In the genomic region with DNA sequence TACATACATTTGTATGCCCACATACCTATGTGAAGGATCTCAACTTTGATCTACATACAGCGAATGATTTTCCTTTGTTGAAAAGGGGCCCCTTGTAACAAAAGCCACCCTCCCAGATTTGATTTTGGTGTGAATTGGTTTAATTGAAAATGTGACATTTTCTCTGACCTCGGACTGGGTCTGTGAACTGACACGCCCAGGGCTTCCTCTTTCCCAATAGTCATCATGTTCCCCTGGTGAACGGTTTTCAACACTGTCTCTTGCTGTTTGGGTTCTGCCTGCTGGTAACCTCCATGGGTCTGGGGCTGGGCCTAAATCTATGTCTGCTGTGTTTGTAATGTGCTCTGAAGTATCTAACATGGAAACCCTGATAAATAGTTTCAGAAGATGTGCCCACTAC, we compare ENCODE assay signal across 30 mouse cellular contexts. TPM values are rescaled to one million over a fixed set of nuclear protein-coding genes. Genes with fewer than 3 reads are reported as not detected.
DNase-seq lines count a peak whose midpoint lies in the region; ATAC-seq and TF ChIP-seq lines count a peak whose summit lies in the region.
"Had no signal": no experiment of that assay in that cellular context is flagged by ENCODE, and none has a peak within 500 bp of the region (broad histone marks: within the 10 kb centered on the region; RNA-seq: fewer than 3 reads in every experiment).

No protein-coding gene starts in this region.

- H3K4me1 ChIP-seq in liver, embryonic 16.5 days (ENCODE audit: control insufficient read depth, low read depth, low read length) = peaks cover 13% of the 10 kb centered on the region
- H3K4me1 ChIP-seq in CH12.LX (ENCODE audit: control insufficient read depth in 1 of 2, insufficient read depth in 2 of 2) = peaks cover 20 to 56% of the 10 kb centered on the region in 2 experiments
- H3K4me1 ChIP-seq: embryonic facial prominence, embryonic 12.5 days; heart, embryonic 12.5 days; hindbrain, embryonic 10.5 days; intestine, embryonic 15.5 days; limb, embryonic 10.5 days; limb, embryonic 15.5 days; stomach, embryonic 15.5 days had no signal

- H3K27ac ChIP-seq in liver, embryonic 16.5 days (ENCODE audit: low read length) = peak overlapping the region; percentile 33; the same call in 1 of the 2 replicates
- H3K27ac ChIP-seq in CH12.LX (ENCODE audit: insufficient read depth, low read depth) = no peak overlapping the region
- H3K27ac ChIP-seq: embryonic facial prominence, embryonic 12.5 days; heart, adult 2 months; hindbrain, embryonic 10.5 days; intestine, embryonic 15.5 days; kidney, postnatal 0 days; limb, embryonic 10.5 days; limb, embryonic 15.5 days; stomach, embryonic 15.5 days had no signal

- no peak overlapping the region for H3K9ac ChIP-seq in liver, embryonic 16.5 days (ENCODE audit: low read depth, low read length)
- no peak overlapping the region for H3K9ac ChIP-seq in CH12.LX (ENCODE audit: insufficient read depth, low read depth)
- H3K9ac ChIP-seq: embryonic facial prominence, embryonic 12.5 days; heart, embryonic 12.5 days; intestine, embryonic 15.5 days; limb, embryonic 15.5 days; stomach, embryonic 15.5 days had no signal

- H3K4me3 ChIP-seq in liver, embryonic 16.5 days (ENCODE audit: low read depth, low read length) = no peak overlapping the region
- H3K4me3 ChIP-seq in CH12.LX (replicated peaks in 1 of 3; ENCODE audit: low read depth in 2 of 3, low read length in 2 of 3, poor library complexity in 1 of 3) = no peak overlapping the region
- H3K4me3 ChIP-seq: embryonic facial prominence, embryonic 12.5 days; heart, adult 2 months; heart, embryonic 12.5 days; hindbrain, embryonic 10.5 days; intestine, embryonic 15.5 days; limb, embryonic 10.5 days; limb, embryonic 15.5 days; stomach, embryonic 15.5 days had no signal

- no peak for TF ChIP-seq RAD21 in CH12.LX (IDR thresholded peaks at IDR 0.05; ENCODE audit: low read depth, low read length)

- in situ Hi-C loops in CH12.LX (cut with MboI; ENCODE audit: low pct_ligation_motif_present, low pct_unique_long_range_greater_than_20kb, low sequenced_read_pairs) = no loop called here

- 42% methylated on average over 4 of the region's 4 CpGs for whole genome bisulfite sequencing in liver, embryonic 16.5 days (ENCODE audit: insufficient replicate concordance)

- DNase-seq in liver (no peak), CH12.LX (ENCODE audit: extremely low read depth) (no peak)
- DNase-seq in frontal cortex, postnatal 36 days (ENCODE audit: low spot score in 2 of 2) = no peak
- DNase-seq in cerebellum, adult 18-20 months = no peak
- DNase-seq: adrenal gland, postnatal 25 days; cerebellum, adult 9-10 months; cerebellum, postnatal 36 days; embryo, embryonic 11 days; gastrocnemius, postnatal 25 days; heart, adult 2 months; kidney, adult 2 months; layer of hippocampus, postnatal 36 days; lung, adult 2 months; lung, postnatal 14 days; midbrain, embryonic 14.5 days; right cerebral cortex, postnatal 14 days had no signal

- TF ChIP-seq POLR2A in CH12.LX (IDR thresholded peaks at IDR 0.05; ENCODE audit: low read depth, low read length) = no peak

- no peaks in the 10 kb centered on the region for H3K27me3 ChIP-seq in liver, embryonic 16.5 days (ENCODE audit: control insufficient read depth, insufficient read depth, low read depth, low read length)
- no peaks in the 10 kb centered on the region for H3K27me3 ChIP-seq in CH12.LX (replicated peaks)
- H3K27me3 ChIP-seq: heart, embryonic 12.5 days; intestine, embryonic 15.5 days; limb, embryonic 15.5 days; stomach, embryonic 15.5 days had no signal

- no peaks in the 10 kb centered on the region for H3K36me3 ChIP-seq in liver, embryonic 16.5 days (ENCODE audit: control insufficient read depth, insufficient read depth)
- peaks cover 26 to 60% of the 10 kb centered on the region in 2 experiments for H3K36me3 ChIP-seq in CH12.LX (replicated peaks in 1 of 2; ENCODE audit: control insufficient read depth in 1 of 2, insufficient read depth in 1 of 2, low read length in 1 of 2)
- H3K36me3 ChIP-seq: embryonic facial prominence, embryonic 12.5 days; heart, embryonic 12.5 days; hindbrain, embryonic 10.5 days; limb, embryonic 10.5 days; limb, embryonic 15.5 days; stomach, embryonic 15.5 days had no signal

- no peak overlapping the region for H3K4me2 ChIP-seq in liver, embryonic 16.5 days (ENCODE audit: low read depth, low read length)
- peak overlapping the region; percentile 41; the same call in 1 of the 2 replicates for H3K4me2 ChIP-seq in CH12.LX (ENCODE audit: insufficient read depth, low read depth, poor library complexity, severe bottlenecking)
- H3K4me2 ChIP-seq: embryonic facial prominence, embryonic 12.5 days; heart, embryonic 12.5 days; intestine, embryonic 15.5 days; limb, embryonic 15.5 days; stomach, embryonic 15.5 days had no signal

- no peaks in the 10 kb centered on the region for H3K9me3 ChIP-seq in liver, embryonic 16.5 days (replicated peaks; ENCODE audit: control insufficient read depth, low read length)
- H3K9me3 ChIP-seq in CH12.LX (replicated peaks; ENCODE audit: low read length) = peaks cover 12% of the 10 kb centered on the region
- H3K9me3 ChIP-seq: embryonic facial prominence, embryonic 12.5 days; heart, embryonic 12.5 days; hindbrain, embryonic 10.5 days; intestine, embryonic 15.5 days; limb, embryonic 10.5 days; limb, embryonic 15.5 days; stomach, embryonic 15.5 days had no signal

- dilution Hi-C loops in CH12.LX (cut with MboI; ENCODE audit: extremely low pct_ligation_motif_present, extremely low pct_unique_long_range_greater_than_20kb, low sequenced_read_pairs) = no loop called here

- peaks cover 69% of the 10 kb centered on the region for H3K79me2 ChIP-seq in CH12.LX (replicated peaks; ENCODE audit: control insufficient read depth, extremely low read depth, insufficient read depth, poor library complexity, severe bottlenecking)

- ATAC-seq in liver, embryonic 16.5 days (ENCODE audit: low read depth) = no peak
- ATAC-seq in hematopoietic stem cell, adult 5-6 weeks (replicated peaks in 1 of 2; ENCODE audit: insufficient read depth in 1 of 2, low FRiP score in 2 of 2, low TSS enrichment in 1 of 2, low read depth in 1 of 2, poor library complexity in 2 of 2, severe bottlenecking in 2 of 2) = peak; percentile 49 to 56; a peak in 1 of 4 replicates
- peak; percentile 77 for ATAC-seq in monocyte, adult 5-6 weeks (replicated peaks; ENCODE audit: insufficient number of reproducible peaks, low FRiP score, low TSS enrichment, poor library complexity, severe bottlenecking)
- ATAC-seq: CD4-positive, CD25-positive, alpha-beta regulatory T cell, adult 4 months; forebrain, embryonic 14.5 days; hindbrain, embryonic 16.5 days; intestine, embryonic 15.5 days had no signal

- no peak for TF ChIP-seq CTCF in CH12.LX (conservative IDR thresholded peaks at IDR 0.05 in 1 of 2, IDR thresholded peaks at IDR 0.05 in 1 of 2; ENCODE audit: low read depth in 2 of 2, low read length in 2 of 2)

- TF ChIP-seq EP300 in CH12.LX (IDR thresholded peaks at IDR 0.05; ENCODE audit: low read length) = no peak

TF ChIP-seq in CH12.LX, 34 proteins besides CTCF, POLR2A, EP300 and RAD21:
- TF ChIP-seq ELF1 (IDR thresholded peaks at IDR 0.05; ENCODE audit: low read depth, low read length) (no peak), JUN (IDR thresholded peaks at IDR 0.05; ENCODE audit: insufficient read depth, low read depth, low read length) (no peak), UBTF (IDR thresholded peaks at IDR 0.05; ENCODE audit: low read depth, low read length) (no peak), MAFK (IDR thresholded peaks at IDR 0.05; ENCODE audit: insufficient replicate concordance, low read length) (no peak), SIN3A (IDR thresholded peaks at IDR 0.05; ENCODE audit: low read length) (no peak), ZC3H11A (IDR thresholded peaks at IDR 0.05; ENCODE audit: low read depth, low read length) (no peak), MAZ (IDR thresholded peaks at IDR 0.05; ENCODE audit: low read depth, low read length) (no peak), USF1 (IDR thresholded peaks at IDR 0.05; ENCODE audit: low read depth, low read length) (no peak), POLR2AphosphoS2 (IDR thresholded peaks at IDR 0.05; ENCODE audit: low read depth, low read length) (no peak), JUND (conservative IDR thresholded peaks at IDR 0.05; ENCODE audit: low read depth, low read length) (no peak)

RNA-seq across cellular contexts. Expression of gene Stx11, which starts 6.8 kb away (rescaled TPM):
- polyA plus RNA-seq in liver, embryonic 16.5 days (2015; fragmentation: Nextera tagmentation; extraction: Ambion mirVana) = 9.3 and 10.8 TPM in 2 replicates
- 33.7 and 49.8 TPM in 2 replicates for total RNA-seq in CH12.LX (2012; rRNA removed)
- total RNA-seq in CH12.LX (2014; rRNA removed) = 42.3 and 47.7 TPM in 2 replicates
- polyA plus RNA-seq in CH12.LX (2012; ENCODE audit: insufficient read length, low read depth) = 22.2 and 23.4 TPM in 2 replicates
- total RNA-seq in hematopoietic stem cell, adult 5-6 weeks (2017) = 5.4 and 5.8 TPM in 2 replicates
- 36.7 to 65.0 TPM (median 55.4 TPM) in 3 replicates for total RNA-seq in monocyte, adult 5-6 weeks (2017)

RNA-seq across cellular contexts. Expression of gene Sf3b5, which starts 47.9 kb away (rescaled TPM):
- 14.5 and 15.7 TPM in 2 replicates for polyA plus RNA-seq in liver, embryonic 16.5 days (2015; fragmentation: Nextera tagmentation; extraction: Ambion mirVana)
- total RNA-seq in CH12.LX (2012; rRNA removed) (49.1 and 49.6 TPM in 2 replicates), CH12.LX (2014; rRNA removed) (41.8 and 51.3 TPM in 2 replicates)
- polyA plus RNA-seq in CH12.LX (2012; ENCODE audit: insufficient read length, low read depth) = 36.6 and 41.9 TPM in 2 replicates
- total RNA-seq in hematopoietic stem cell, adult 5-6 weeks (2017) = 11.6 and 14.0 TPM in 2 replicates
- 9.3 to 13.9 TPM (median 10.2 TPM) in 3 replicates for total RNA-seq in monocyte, adult 5-6 weeks (2017)
